Mouse (Mus musculus) forebrain, embryonic 13.5 days (tissue): ENCODE data around the gene Gm49368. TPM values are rescaled to one million over a fixed set of nuclear protein-coding genes. Genes with fewer than 3 reads are reported as not detected.
"Not testable (repeated sequence)": the region's sequence is repeated elsewhere in the genome, so short reads cannot be mapped to it uniquely, and the experiment has no call there.

Experiments used
- ATAC-seq: fragments of 200-750 bp; cut with Nextera tagmentation; 2 replicates; pipeline ENCODE4 v1.8.0; 2017
- H3K27ac ChIP-seq: fragments of 300-500 bp; sonication (generic); 2 replicates; pipeline ENCODE4 v1.5.1; 2015; ENCODE audit warnings: inconsistent platforms, mild to moderate bottlenecking, moderate library complexity
- H3K27me3 ChIP-seq: fragments of 300-500 bp; sonication (generic); 2 replicates; pipeline ENCODE4 v1.6.1; 2015; ENCODE audit warnings: mild to moderate bottlenecking, inconsistent platforms
- H3K36me3 ChIP-seq: fragments of 300-500 bp; sonication (generic); 2 replicates; pipeline ENCODE4 v1.6.1; 2015; ENCODE audit warnings: mild to moderate bottlenecking, inconsistent platforms; ENCODE audit not compliant: poor library complexity, severe bottlenecking
- H3K4me1 ChIP-seq: fragments of 300-500 bp; sonication (generic); 2 replicates; pipeline ENCODE4 v1.6.1; 2015; ENCODE audit warnings: inconsistent platforms
- H3K4me2 ChIP-seq: fragments of 300-500 bp; sonication (generic); 2 replicates; pipeline ENCODE4 v1.6.1; 2015; ENCODE audit warnings: inconsistent platforms, mild to moderate bottlenecking, moderate library complexity
- H3K4me3 ChIP-seq: fragments of 300-500 bp; sonication (generic); 2 replicates; pipeline ENCODE4 v1.5.1; 2015; ENCODE audit warnings: mild to moderate bottlenecking, inconsistent platforms
- H3K9ac ChIP-seq: fragments of 300-500 bp; sonication (generic); 2 replicates; pipeline ENCODE4 v1.6.1; 2015; ENCODE audit warnings: mild to moderate bottlenecking, inconsistent platforms
- H3K9me3 ChIP-seq: fragments of 300-500 bp; sonication (generic); replicated peaks from 2 replicates; pipeline ENCODE4 v1.6.1; 2016; ENCODE audit warnings: inconsistent platforms
- WGBS: fragments of 180-500 bp; shearing (Covaris S2); methylation state at CpG from one replicate; pipeline ENCODE4 v1.1.7; 2015; 5-methylcytosine and 5-hydroxymethylcytosine counted together
- polyA plus RNA-seq: library from polyadenylated mRNA; unstranded; fragments of >200 nt; fragmentation: Nextera tagmentation; extraction: Ambion mirVana; gene quantifications from 2 replicates; pipeline ENCODE4 v1.2.1, GENCODE M21; 2015

Gm49368 gene
- polyA plus RNA-seq, result not detected in 2 replicates

GRCm38 (mm10) chr7:128062456-128062855, at the start of gene Gm49368, which contains the start of gene Itgam:
Gene Gm49368 (plus strand): TSS chr7:128062683.
Gene Itgam (plus strand): TSS chr7:128062640.
- H3K27ac ChIP-seq, result no peak within 1 kb of the TSS
- H3K4me3 ChIP-seq, result no peak within 1 kb of the TSS
- H3K4me1 ChIP-seq, result no peaks in the 10 kb centered on the region
- H3K27me3 ChIP-seq, result no peaks in the 10 kb centered on the region
- no peaks in the 10 kb centered on the region for H3K36me3 ChIP-seq
- H3K4me2 ChIP-seq, result no peak within 1 kb of the TSS
- WGBS, result 96% methylated on average over 7 of the region's 7 CpGs
- H3K9me3 ChIP-seq, result no peaks in the 10 kb centered on the region
- no peak for ATAC-seq
- no peak within 1 kb of the TSS for H3K9ac ChIP-seq

GRCm38 (mm10) chr7:128013116-128013515, 49.4 kb upstream of the Gm49368 start:
- no peak for ATAC-seq

GRCm38 (mm10) chr7:128016134-128016533, 46.3 kb upstream of the Gm49368 start:
- H3K4me3 ChIP-seq, H3K9ac ChIP-seq, ATAC-seq, H3K9me3 ChIP-seq, H3K36me3 ChIP-seq, H3K27ac ChIP-seq, H3K4me2 ChIP-seq, H3K4me1 ChIP-seq, H3K27me3 ChIP-seq: not testable (repeated sequence)
- 84% methylated on average over 5 of the region's 5 CpGs for WGBS

More at GRCm38 (mm10) chr7:128013116-128013515, 49.4 kb upstream of the Gm49368 start:
- Histone ChIP-seq H3K4me3 (no peak overlapping the region), H3K27ac (no peak overlapping the region), H3K4me1 (no peaks in the 10 kb centered on the region), H3K9ac (no peak overlapping the region), H3K4me2 (no peak overlapping the region), H3K27me3 (no peaks in the 10 kb centered on the region), H3K36me3 (no peaks in the 10 kb centered on the region), H3K9me3 (no peaks in the 10 kb centered on the region)
- WGBS, result 93% methylated on average over 13 of the region's 13 CpGs

GRCm38 (mm10) chr7:128016650-128017049, 45.8 kb upstream of the Gm49368 start:
- no peak overlapping the region for H3K4me3 ChIP-seq
- ATAC-seq, result no peak
- 92% methylated on average over 6 of the region's 6 CpGs for WGBS
- no peaks in the 10 kb centered on the region for H3K4me1 ChIP-seq
- no peaks in the 10 kb centered on the region for H3K27me3 ChIP-seq
- no peaks in the 10 kb centered on the region for H3K9me3 ChIP-seq
- no peak overlapping the region for H3K4me2 ChIP-seq
- H3K9ac ChIP-seq, result no peak overlapping the region
- H3K36me3 ChIP-seq, result no peaks in the 10 kb centered on the region
- no peak overlapping the region for H3K27ac ChIP-seq

GRCm38 (mm10) chr7:128018275-128018674, 44.2 kb upstream of the Gm49368 start:
- H3K4me1 ChIP-seq, result no peaks in the 10 kb centered on the region
- H3K36me3 ChIP-seq, result no peaks in the 10 kb centered on the region
- H3K4me2 ChIP-seq, result no peak overlapping the region
- 85% methylated on average over 3 of the region's 3 CpGs for WGBS
- H3K4me3 ChIP-seq, result no peak overlapping the region
- no peak overlapping the region for H3K9ac ChIP-seq
- H3K27me3 ChIP-seq, result no peaks in the 10 kb centered on the region
- no peaks in the 10 kb centered on the region for H3K9me3 ChIP-seq
- H3K27ac ChIP-seq, result no peak overlapping the region
- no peak for ATAC-seq

GRCm38 (mm10) chr7:128019187-128019586, 43.3 kb upstream of the Gm49368 start:
- H3K4me1 ChIP-seq, result no peaks in the 10 kb centered on the region
- H3K9ac ChIP-seq, result no peak overlapping the region
- H3K4me3 ChIP-seq, result no peak overlapping the region
- 86% methylated on average over 2 of the region's 2 CpGs for WGBS
- ATAC-seq, result no peak
- H3K27ac ChIP-seq, result no peak overlapping the region
- no peaks in the 10 kb centered on the region for H3K27me3 ChIP-seq
- no peak overlapping the region for H3K4me2 ChIP-seq
- no peaks in the 10 kb centered on the region for H3K36me3 ChIP-seq
- H3K9me3 ChIP-seq, result no peaks in the 10 kb centered on the region

GRCm38 (mm10) chr7:128022974-128023373, 39.5 kb upstream of the Gm49368 start:
- no peak for ATAC-seq

GRCm38 (mm10) chr7:128023565-128023964, 38.9 kb upstream of the Gm49368 start:
- no peak for ATAC-seq
- Histone ChIP-seq H3K9ac (no peak overlapping the region), H3K4me3 (no peak overlapping the region), H3K36me3 (no peaks in the 10 kb centered on the region), H3K4me1 (no peaks in the 10 kb centered on the region), H3K27ac (no peak overlapping the region), H3K4me2 (no peak overlapping the region), H3K9me3 (no peaks in the 10 kb centered on the region), H3K27me3 (no peaks in the 10 kb centered on the region)
- WGBS, result 94% methylated on average over 4 of the region's 4 CpGs

More at GRCm38 (mm10) chr7:128022974-128023373, 39.5 kb upstream of the Gm49368 start:
- no peaks in the 10 kb centered on the region for H3K27me3 ChIP-seq
- no peak overlapping the region for H3K4me3 ChIP-seq
- WGBS, result 59% methylated on average over 8 of the region's 8 CpGs
- no peak overlapping the region for H3K4me2 ChIP-seq
- H3K36me3 ChIP-seq, result no peaks in the 10 kb centered on the region
- no peak overlapping the region for H3K9ac ChIP-seq
- H3K27ac ChIP-seq, result no peak overlapping the region
- no peaks in the 10 kb centered on the region for H3K4me1 ChIP-seq
- H3K9me3 ChIP-seq, result no peaks in the 10 kb centered on the region

- Histone ChIP-seq H3K4me2 (no peak overlapping the region), H3K4me3 (no peak overlapping the region), H3K9me3 (no peaks in the 10 kb centered on the region), H3K36me3 (no peaks in the 10 kb centered on the region), H3K9ac (no peak overlapping the region), H3K27me3 (no peaks in the 10 kb centered on the region), H3K4me1 (no peaks in the 10 kb centered on the region), H3K27ac (no peak overlapping the region)
- ATAC-seq, result no peak
- 94% methylated on average over 9 of the region's 9 CpGs for WGBS
Measured at GRCm38 (mm10) chr7:128024364-128024763, 38.1 kb upstream of the Gm49368 start.

GRCm38 (mm10) chr7:128024932-128025331, 37.6 kb upstream of the Gm49368 start:
- Histone ChIP-seq H3K9me3 (no peaks in the 10 kb centered on the region), H3K4me1 (no peaks in the 10 kb centered on the region), H3K4me3 (no peak overlapping the region), H3K4me2 (no peak overlapping the region), H3K27ac (no peak overlapping the region), H3K27me3 (no peaks in the 10 kb centered on the region), H3K9ac (no peak overlapping the region), H3K36me3 (no peaks in the 10 kb centered on the region)
- ATAC-seq, result no peak
- 89% methylated on average over 4 of the region's 4 CpGs for WGBS

GRCm38 (mm10) chr7:128025381-128025780, 37.1 kb upstream of the Gm49368 start:
- H3K27ac ChIP-seq, result no peak overlapping the region
- no peaks in the 10 kb centered on the region for H3K36me3 ChIP-seq
- H3K27me3 ChIP-seq, result no peaks in the 10 kb centered on the region
- no peaks in the 10 kb centered on the region for H3K4me1 ChIP-seq
- H3K9me3 ChIP-seq, result no peaks in the 10 kb centered on the region
- H3K4me3 ChIP-seq, result no peak overlapping the region
- no peak overlapping the region for H3K9ac ChIP-seq
- H3K4me2 ChIP-seq, result no peak overlapping the region
- 80% methylated on average over 4 of the region's 4 CpGs for WGBS
- no peak for ATAC-seq

GRCm38 (mm10) chr7:128031403-128031976, 31.0 kb upstream of the Gm49368 start:
- no peak for ATAC-seq

More at GRCm38 (mm10) chr7:128031403-128031976, 31.0 kb upstream of the Gm49368 start:
- Histone ChIP-seq H3K4me3 (no peak overlapping the region), H3K36me3 (no peaks in the 10 kb centered on the region), H3K27ac (no peak overlapping the region), H3K4me2 (no peak overlapping the region), H3K4me1 (no peaks in the 10 kb centered on the region), H3K9me3 (no peaks in the 10 kb centered on the region), H3K9ac (no peak overlapping the region), H3K27me3 (no peaks in the 10 kb centered on the region)
- WGBS, result 39% methylated on average over 9 of the region's 9 CpGs
